Mouse (Mus musculus) testis, adult 2 months (tissue): ENCODE results near the gene Ddx58. TPM values are rescaled to one million over a fixed set of nuclear protein-coding genes. Genes with fewer than 3 reads are reported as not detected.

Experiments
- H3K27ac ChIP-seq: fragments of 200-500 bp; 2 replicates; pipeline ENCODE4 v1.5.1; 2012; ENCODE audit warnings: low read depth, low read length; ENCODE audit not compliant: control insufficient read depth, insufficient read depth
- H3K27me3 ChIP-seq: fragments of 200-500 bp; 2 replicates; pipeline ENCODE4 v1.6.1; 2012; ENCODE audit warnings: mild to moderate bottlenecking, low read length, moderate library complexity; ENCODE audit not compliant: control insufficient read depth, insufficient read depth
- H3K36me3 ChIP-seq: fragments of 200-500 bp; 2 replicates; pipeline ENCODE4 v1.6.1; 2012; ENCODE audit warnings: mild to moderate bottlenecking, low read length; ENCODE audit not compliant: control insufficient read depth, insufficient read depth
- H3K4me1 ChIP-seq: fragments of 200-500 bp; 2 replicates; pipeline ENCODE4 v1.6.1; 2012; ENCODE audit warnings: low read length; ENCODE audit not compliant: control insufficient read depth, insufficient read depth
- H3K4me3 ChIP-seq: fragments of 200-500 bp; 2 replicates; pipeline ENCODE4 v1.5.1; 2012; ENCODE audit warnings: low read depth, mild to moderate bottlenecking, low read length, moderate library complexity, mixed read lengths; ENCODE audit not compliant: control insufficient read depth
- CTCF ChIP-seq: fragments of 200-500 bp; IDR thresholded peaks from 2 replicates; pipeline ENCODE4 v1.5.1; 2012; ENCODE audit warnings: low read depth, mild to moderate bottlenecking, inconsistent platforms, low read length, moderate library complexity; ENCODE audit not compliant: control insufficient read depth, insufficient read depth, insufficient replicate concordance
- POLR2A ChIP-seq: fragments of 200-500 bp; IDR thresholded peaks from 2 replicates; pipeline ENCODE4 v1.6.1; 2012; ENCODE audit warnings: low read depth, mild to moderate bottlenecking, inconsistent platforms, low read length, moderate library complexity; ENCODE audit not compliant: control insufficient read depth
- polyA plus RNA-seq: library from polyadenylated mRNA; depleted of rRNA; stranded (reverse); fragments of >200 nt; gene quantifications from 2 replicates; pipeline ENCODE4 v1.2.3, GENCODE M21; 2012

Gene Ddx58
- polyA plus RNA-seq, 1 experiment = 2.3 TPM

DNA sequence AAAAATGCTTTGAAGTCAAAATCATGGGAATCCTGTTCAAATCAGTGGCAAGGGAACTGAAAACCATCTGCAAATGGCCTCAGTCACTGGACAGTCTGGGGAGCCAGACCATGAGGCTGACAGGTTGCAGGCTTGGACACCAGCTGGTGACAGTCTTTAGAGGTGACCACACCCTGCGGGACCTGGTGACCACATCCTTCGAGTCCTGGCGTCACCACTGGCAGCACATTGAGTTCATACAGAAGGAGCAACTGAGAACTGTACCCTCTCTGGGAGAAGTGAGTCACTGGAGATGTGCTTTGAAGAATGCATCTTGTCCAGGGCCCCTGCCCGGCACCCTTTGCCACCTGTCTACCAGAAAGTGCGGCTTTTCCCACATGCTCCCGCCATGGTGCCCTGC lies 9.9 kb downstream of the Ddx58 start:
- no peak for TF ChIP-seq POLR2A
- no peak for TF ChIP-seq CTCF
- Histone ChIP-seq H3K27me3 (no peaks in the 10 kb centered on the region), H3K4me3 (no peak overlapping the region), H3K36me3 (no peaks in the 10 kb centered on the region), H3K27ac (no peak overlapping the region), H3K4me1 (peaks cover 2% of the 10 kb centered on the region; the same call in 1 of the 2 replicates)

GRCm38 (mm10) chr4:40227886-40228285 lies 11.7 kb downstream of the Ddx58 start:
- H3K4me3 ChIP-seq = no peak overlapping the region
- TF ChIP-seq POLR2A = no peak
- TF ChIP-seq CTCF = no peak
- H3K27ac ChIP-seq = no peak overlapping the region
- H3K27me3 ChIP-seq = no peaks in the 10 kb centered on the region
- peaks cover 2% of the 10 kb centered on the region; the same call in 1 of the 2 replicates for H3K4me1 ChIP-seq
- no peaks in the 10 kb centered on the region for H3K36me3 ChIP-seq

GRCm38 (mm10) chr4:40227131-40227530 lies 12.5 kb downstream of the Ddx58 start:
- H3K27ac ChIP-seq = no peak overlapping the region

DNA sequence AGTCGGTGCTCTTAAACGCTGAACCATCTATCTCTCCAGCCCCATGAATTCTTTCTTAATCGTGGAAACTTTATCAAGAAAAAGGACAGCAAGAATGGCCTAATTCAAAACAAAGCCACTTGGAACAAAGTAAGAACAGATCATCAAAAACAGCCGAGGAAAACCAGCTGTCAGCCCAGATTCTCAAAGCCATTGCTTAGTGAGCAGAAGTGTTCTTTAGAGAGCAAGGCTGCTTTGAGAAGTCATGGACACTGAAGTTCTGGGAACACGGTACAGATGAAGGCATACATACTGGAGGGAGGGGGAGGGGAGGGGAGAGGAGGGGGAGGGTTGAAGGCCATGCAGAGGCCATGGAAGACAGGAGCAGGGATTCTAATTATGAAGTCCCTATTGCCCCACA lies 13.5 kb downstream of the Ddx58 start:
- Histone ChIP-seq H3K36me3 (no peaks in the 10 kb centered on the region), H3K4me3 (no peak overlapping the region), H3K27me3 (no peaks in the 10 kb centered on the region), H3K27ac (no peak overlapping the region), H3K4me1 (peaks cover 2% of the 10 kb centered on the region; the same call in 1 of the 2 replicates)
- TF ChIP-seq CTCF (no peak), POLR2A (no peak)

More at GRCm38 (mm10) chr4:40227131-40227530, 12.5 kb downstream of the Ddx58 start:
- Histone ChIP-seq H3K4me1 (peaks cover 2% of the 10 kb centered on the region; the same call in 1 of the 2 replicates), H3K36me3 (no peaks in the 10 kb centered on the region), H3K27me3 (no peaks in the 10 kb centered on the region), H3K4me3 (no peak overlapping the region)
- TF ChIP-seq POLR2A (no peak), CTCF (no peak)

- no peaks in the 10 kb centered on the region for H3K36me3 ChIP-seq
- H3K4me3 ChIP-seq = no peak overlapping the region
- TF ChIP-seq POLR2A = no peak
- no peak for TF ChIP-seq CTCF
- no peak overlapping the region for H3K27ac ChIP-seq
- H3K27me3 ChIP-seq = no peaks in the 10 kb centered on the region
- H3K4me1 ChIP-seq = peaks cover 4% of the 10 kb centered on the region; the same call in 1 of the 2 replicates
These were observed 17.6 kb downstream of the Ddx58 start for GRCm38 (mm10) chr4:40221876-40222585.

DNA sequence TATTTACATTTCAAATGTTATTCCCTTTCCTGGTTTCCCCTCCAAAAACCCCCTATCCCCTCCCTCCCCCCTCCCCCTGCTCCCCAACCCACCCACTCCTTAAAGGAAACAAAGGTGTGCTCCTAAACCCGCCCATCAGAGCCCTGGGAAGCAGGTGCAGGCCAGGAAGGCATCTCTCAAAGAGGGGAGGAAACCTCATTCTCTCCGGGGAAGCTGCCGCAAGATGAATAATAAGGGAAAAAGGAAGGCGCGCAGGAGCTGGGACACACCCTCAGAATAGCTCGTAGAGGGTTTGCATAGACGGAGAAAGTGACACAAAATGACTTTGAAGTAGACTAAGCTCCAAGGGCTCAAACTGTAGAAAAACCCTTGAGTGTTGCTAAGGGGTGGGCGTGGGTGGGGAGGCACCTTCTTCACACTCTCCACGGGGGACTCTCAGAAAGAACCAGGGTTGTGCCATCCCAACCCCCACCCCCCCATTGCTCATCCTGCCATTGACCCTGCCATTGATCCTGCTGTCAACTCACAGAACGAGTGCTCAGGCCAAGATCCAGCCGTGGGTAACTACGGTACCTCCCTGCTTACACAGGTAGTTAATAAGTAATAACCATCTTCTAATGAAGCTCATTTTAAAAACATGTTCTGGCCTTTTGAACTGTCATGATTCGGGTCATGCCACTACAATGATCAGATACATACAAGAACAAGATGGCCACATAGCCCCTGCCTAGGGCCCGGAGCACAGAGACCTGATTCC lies 18.4 kb downstream of the Ddx58 start:
- H3K36me3 ChIP-seq = no peaks in the 10 kb centered on the region
- H3K27ac ChIP-seq = no peak overlapping the region
- H3K4me3 ChIP-seq = no peak overlapping the region
- TF ChIP-seq POLR2A (no peak), CTCF (no peak)
- H3K27me3 ChIP-seq = no peaks in the 10 kb centered on the region
- peaks cover 4% of the 10 kb centered on the region; the same call in 1 of the 2 replicates for H3K4me1 ChIP-seq

- TF ChIP-seq CTCF (no peak), POLR2A (no peak)
- H3K36me3 ChIP-seq = no peaks in the 10 kb centered on the region
- H3K27me3 ChIP-seq = no peaks in the 10 kb centered on the region
- H3K4me1 ChIP-seq = peaks cover 4% of the 10 kb centered on the region; the same call in 1 of the 2 replicates
- no peak overlapping the region for H3K4me3 ChIP-seq
- no peak overlapping the region for H3K27ac ChIP-seq
These were observed 19.2 kb downstream of the Ddx58 start for GRCm38 (mm10) chr4:40220437-40220836.
